Mouse (Mus musculus): Measurements from ENCODE around the gene Mad1l1.
A peak's percentile ranks its signal among the peaks of the same experiment; 100 is the strongest.

Mad1l1 gene

DNA sequence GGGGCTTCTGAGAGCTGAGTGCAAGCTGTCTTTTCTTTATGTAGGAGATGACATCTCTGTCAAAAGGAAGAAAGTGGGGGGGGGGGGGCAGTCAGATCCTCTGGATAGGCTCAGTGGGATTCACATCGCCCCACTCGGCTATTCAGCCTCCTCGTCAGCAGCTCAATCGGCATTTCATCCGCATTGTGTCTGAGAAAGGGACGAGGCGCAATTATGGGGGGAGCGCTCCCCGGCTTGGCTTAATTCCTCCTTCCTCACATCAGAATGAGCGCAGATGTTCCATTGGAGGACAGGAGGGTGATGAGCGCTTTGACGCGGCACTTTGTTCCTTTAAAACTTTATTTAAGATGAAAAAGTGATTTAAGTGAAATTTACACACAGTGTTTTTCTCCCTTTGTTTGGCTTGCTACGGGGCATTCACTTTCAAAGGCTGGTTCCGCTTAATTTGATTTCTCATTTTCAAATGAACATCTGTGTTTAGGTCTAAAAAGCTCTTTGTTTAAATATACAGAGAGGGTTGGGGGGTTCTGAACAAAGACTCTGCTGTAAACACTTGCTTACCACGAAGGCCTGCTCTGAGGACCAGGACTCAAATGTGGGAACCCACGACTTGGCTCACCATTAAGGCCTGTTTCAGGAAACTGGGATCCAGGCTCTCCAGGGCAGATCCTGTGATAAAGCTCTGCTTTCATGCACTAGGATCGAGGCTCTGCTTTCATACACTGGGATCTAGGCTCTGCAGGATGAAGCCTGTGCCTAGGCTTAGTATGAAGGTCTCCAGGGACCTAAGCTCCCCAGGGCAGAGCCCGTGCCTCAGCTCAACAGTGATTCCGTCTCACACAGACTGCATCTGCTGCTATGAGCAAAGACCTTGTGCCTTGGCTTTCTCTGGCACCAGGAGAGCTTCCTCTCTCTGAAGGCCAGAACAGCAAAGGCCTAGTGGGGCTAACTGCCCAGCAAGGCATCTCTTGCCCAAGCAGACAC lies 98.0 kb downstream of the Mad1l1 start:
- no peak for DNase-seq (ENCODE audit: extremely low read depth, insufficient read length, low spot score)

GRCm38 (mm10) chr5:140221016-140221650 lies 100.2 kb downstream of the Mad1l1 start:
- no peak for DNase-seq (ENCODE audit: extremely low read depth, insufficient read length, low spot score)

DNA sequence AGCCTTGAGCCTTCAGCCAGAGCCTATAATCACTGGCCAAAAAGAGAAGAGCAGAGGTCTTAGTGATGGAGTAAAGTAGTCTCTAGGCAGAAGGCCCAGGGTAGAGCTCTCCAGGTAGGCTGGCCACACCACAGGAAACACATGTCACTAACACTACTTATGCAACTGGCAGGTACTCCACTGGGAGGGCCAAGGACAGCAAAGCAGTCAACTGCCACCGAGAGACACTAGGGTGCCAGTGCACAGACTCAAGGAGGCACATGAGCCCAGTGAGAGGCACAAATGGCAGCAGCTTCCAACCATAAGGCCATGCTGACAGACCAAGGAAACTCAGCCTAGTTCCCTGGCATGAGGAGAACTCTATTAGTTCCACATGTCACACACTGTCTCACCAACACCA lies 102.1 kb downstream of the Mad1l1 start:
- DNase-seq (ENCODE audit: extremely low read depth, insufficient read length, low spot score): no peak

DNA sequence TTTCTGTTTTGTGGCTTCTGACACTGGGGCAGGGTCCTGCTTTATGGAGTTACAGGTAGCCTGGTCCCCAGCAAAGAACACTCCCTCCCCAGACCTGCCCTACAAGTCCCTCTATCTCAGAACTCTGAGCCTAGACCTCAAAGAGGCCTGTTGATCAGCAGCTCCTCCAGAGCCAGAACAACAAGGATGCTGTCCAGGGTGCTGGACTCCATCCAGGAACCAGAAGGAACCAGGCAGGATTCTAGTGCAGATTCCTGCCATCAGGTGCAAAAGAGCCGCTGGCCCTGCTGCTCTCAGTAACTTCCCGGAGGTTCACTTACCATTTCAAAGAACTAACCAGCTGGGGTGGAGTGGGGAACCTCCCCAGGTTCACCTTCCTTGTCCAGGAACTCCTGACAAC lies 103.5 kb downstream of the Mad1l1 start:
- DNase-seq (ENCODE audit: extremely low read depth, insufficient read length, low spot score): no peak

DNA sequence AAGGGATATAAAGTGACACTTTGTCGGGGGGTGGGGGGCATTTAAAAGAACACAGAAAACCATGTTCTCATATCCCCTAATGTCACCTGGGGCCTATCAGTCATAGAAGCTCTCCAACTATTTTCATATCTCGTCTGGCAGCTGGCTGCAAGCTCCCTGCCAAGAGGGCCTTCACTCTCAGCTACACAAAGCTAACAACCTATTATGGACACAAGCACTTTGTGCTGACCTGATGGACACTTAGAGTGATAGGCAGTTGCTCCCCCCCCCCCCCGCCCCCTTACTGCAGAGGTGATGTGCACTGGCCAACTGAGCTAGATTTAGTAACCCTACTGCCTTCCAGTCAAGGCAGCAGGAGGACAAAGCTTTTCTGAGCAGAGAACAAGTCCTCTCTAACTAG lies 104.3 kb downstream of the Mad1l1 start:
- no peak for DNase-seq (ENCODE audit: extremely low read depth, insufficient read length, low spot score)

- no peak for DNase-seq (ENCODE audit: extremely low read depth, insufficient read length, low spot score)
These were observed 105.8 kb downstream of the Mad1l1 start for GRCm38 (mm10) chr5:140215471-140216087.

GRCm38 (mm10) chr5:140213001-140213400 lies 108.4 kb downstream of the Mad1l1 start:
- DNase-seq (ENCODE audit: extremely low read depth, insufficient read length, low spot score): no peak

GRCm38 (mm10) chr5:140210417-140211184 lies 110.8 kb downstream of the Mad1l1 start:
- no peak for DNase-seq (ENCODE audit: extremely low read depth, insufficient read length, low spot score)

DNA sequence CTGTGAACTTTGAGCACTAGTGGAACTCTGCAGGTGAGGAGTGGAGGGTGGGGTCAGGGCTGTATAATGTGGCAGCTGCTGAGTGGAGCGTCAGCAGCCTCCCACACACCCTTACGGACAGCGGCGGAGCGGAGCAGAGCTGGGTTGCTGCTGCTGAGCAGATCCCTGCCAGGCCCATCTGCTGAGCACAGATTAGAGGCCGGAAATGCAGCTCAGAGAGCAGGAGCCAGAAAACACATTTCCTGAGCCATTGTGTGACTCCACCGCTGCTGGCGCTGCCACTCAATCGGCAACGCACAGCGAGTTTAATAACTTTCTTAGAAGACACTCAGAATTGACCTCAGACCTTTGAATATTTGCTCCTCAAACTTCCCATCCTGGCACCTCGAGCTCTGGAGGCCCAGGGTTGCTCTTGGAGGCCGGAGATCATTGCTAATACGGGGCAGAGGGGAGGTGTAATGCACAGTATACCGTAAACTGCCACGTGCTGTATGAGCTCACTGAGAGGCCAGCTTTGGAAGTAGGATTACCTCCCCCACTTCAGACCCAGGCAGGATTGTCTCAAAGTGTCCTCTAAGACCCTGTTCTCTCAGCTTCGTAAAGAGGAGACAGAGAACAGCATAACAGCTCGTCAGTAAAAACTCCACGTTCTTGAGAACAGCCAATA lies 112.5 kb downstream of the Mad1l1 start:
- DNase-seq (ENCODE audit: extremely low read depth, insufficient read length, low spot score): no peak

GRCm38 (mm10) chr5:140206726-140207703 lies 114.3 kb downstream of the Mad1l1 start:
- no peak for DNase-seq (ENCODE audit: extremely low read depth, insufficient read length, low spot score)

GRCm38 (mm10) chr5:140205991-140206390 lies 115.4 kb downstream of the Mad1l1 start:
- peak; percentile 62 for DNase-seq (ENCODE audit: extremely low read depth, insufficient read length, low spot score)

- DNase-seq (ENCODE audit: extremely low read depth, insufficient read length, low spot score): no peak
These were observed 116.9 kb downstream of the Mad1l1 start for GRCm38 (mm10) chr5:140204465-140204864.

GRCm38 (mm10) chr5:140204037-140204436 lies 117.3 kb downstream of the Mad1l1 start:
- no peak for DNase-seq (ENCODE audit: extremely low read depth, insufficient read length, low spot score)

- DNase-seq (ENCODE audit: extremely low read depth, insufficient read length, low spot score): no peak
These were observed 118.9 kb downstream of the Mad1l1 start for GRCm38 (mm10) chr5:140202451-140202850.

DNA sequence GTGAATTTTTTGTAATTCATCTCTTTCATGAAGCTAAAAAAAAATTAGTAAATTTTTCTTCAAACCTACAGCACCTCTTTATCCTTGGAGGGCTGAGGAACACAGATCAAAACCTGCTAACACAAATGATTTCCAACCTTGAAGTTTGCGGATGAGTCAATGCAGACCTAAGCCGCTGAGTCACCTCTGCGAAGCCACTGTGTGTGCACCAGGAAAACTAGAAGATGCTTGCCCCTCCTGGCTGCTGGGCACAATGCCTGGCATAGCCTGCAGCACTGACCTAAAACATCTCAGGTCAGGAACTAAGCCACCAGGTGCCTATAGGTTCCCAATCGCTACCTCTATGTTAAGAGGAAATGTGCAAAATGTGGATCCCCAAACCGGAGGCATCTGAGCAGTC lies 119.8 kb downstream of the Mad1l1 start:
- DNase-seq (ENCODE audit: extremely low read depth, insufficient read length, low spot score): peak; percentile 36

DNA sequence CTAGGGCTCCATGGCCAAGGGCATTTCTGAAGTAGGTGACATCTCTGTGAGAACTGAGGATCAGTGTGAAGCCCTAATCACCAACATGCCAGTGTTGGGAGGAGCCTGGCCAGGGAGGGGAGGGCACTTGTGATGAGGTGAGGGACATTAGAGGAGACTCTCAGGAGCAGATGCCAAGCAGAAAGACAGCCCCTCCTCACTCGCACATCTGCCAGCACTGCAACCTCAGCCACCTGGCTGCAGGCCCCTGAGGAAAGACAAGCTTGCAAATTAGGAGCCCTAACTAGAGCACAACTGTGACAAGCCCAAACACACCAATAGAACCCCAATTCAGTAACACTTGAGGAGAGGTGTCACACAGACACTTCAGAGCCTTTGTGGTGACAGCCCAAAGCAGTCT lies 120.2 kb downstream of the Mad1l1 start:
- no peak for DNase-seq (ENCODE audit: extremely low read depth, insufficient read length, low spot score)

- no peak for DNase-seq (ENCODE audit: extremely low read depth, insufficient read length, low spot score)
These were observed 123.6 kb downstream of the Mad1l1 start for GRCm38 (mm10) chr5:140197705-140198104.

DNA sequence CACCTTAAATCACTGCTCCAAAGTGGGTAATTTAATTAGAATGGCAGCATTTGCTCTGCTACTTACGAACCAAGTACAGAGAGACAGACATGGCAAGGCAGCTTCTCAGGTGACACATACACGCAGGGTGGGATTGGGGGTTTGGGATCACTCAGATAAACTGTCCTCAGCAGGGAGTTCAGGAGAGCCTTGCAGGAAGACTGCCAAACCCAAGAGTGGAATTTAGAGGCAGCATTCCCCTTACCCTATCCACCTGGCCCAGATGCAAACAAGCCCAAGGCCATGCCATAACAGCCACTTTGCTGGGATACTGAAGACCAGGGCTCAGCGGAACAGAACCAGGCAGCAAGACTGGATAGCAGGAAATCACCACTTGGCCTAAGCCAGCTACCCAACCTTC lies 124.9 kb downstream of the Mad1l1 start:
- DNase-seq (ENCODE audit: extremely low read depth, insufficient read length, low spot score): no peak

- DNase-seq (ENCODE audit: extremely low read depth, insufficient read length, low spot score): no peak
These were observed 127.2 kb downstream of the Mad1l1 start for GRCm38 (mm10) chr5:140194173-140194572.
